Mouse (Mus musculus) liver, postnatal 0 days (tissue): ENCODE measurements around the gene BC048507.

ENCODE experiments used
- CTCF ChIP-seq: sonication (generic); IDR thresholded peaks from 2 replicates; pipeline ENCODE4 v1.5.1; 2016; ENCODE audit warnings: antibody characterized with exemption, low read depth
- EP300 ChIP-seq: IDR thresholded peaks from 2 replicates; pipeline ENCODE4 v1.6.1; 2016; ENCODE audit warnings: antibody characterized with exemption, low read depth, mild to moderate bottlenecking

GRCm38 (mm10) chr13:67864764-67865350 is 1.7 kb downstream of the BC048507 start:
- TF ChIP-seq CTCF (no peak), EP300 (no peak)
